Comparison of ENCODE assay signal across 26 mouse cellular contexts in genomic region chr17:29579579-29580126, GRCm38 (mm10). TPM values are rescaled to one million over a fixed set of nuclear protein-coding genes. Genes with fewer than 3 reads are reported as not detected.
DNase-seq lines count a peak whose midpoint lies in the region; ATAC-seq and TF ChIP-seq lines count a peak whose summit lies in the region.
"Had no signal": no experiment of that assay in that cellular context is flagged by ENCODE, and none has a peak within 500 bp of the region (broad histone marks: within the 10 kb centered on the region; RNA-seq: fewer than 3 reads in every experiment).

No protein-coding gene starts in this region.

- no peaks in the 10 kb centered on the region for H3K27me3 ChIP-seq in liver, adult 2 months (ENCODE audit: control insufficient read depth, insufficient read depth, low read length)
- no peaks in the 10 kb centered on the region for H3K27me3 ChIP-seq in liver, embryonic 12.5 days (replicated peaks)
- no peaks in the 10 kb centered on the region for H3K27me3 ChIP-seq in intestine, embryonic 16.5 days (replicated peaks; ENCODE audit: control insufficient read depth, insufficient read depth, low read length)
- H3K27me3 ChIP-seq in kidney, postnatal 0 days (ENCODE audit: insufficient read depth, low read length) = no peaks in the 10 kb centered on the region
- no peaks in the 10 kb centered on the region for H3K27me3 ChIP-seq in small intestine, adult 2 months (ENCODE audit: control insufficient read depth, insufficient read depth, low read length)
- H3K27me3 ChIP-seq: embryonic facial prominence, embryonic 12.5 days; forebrain, embryonic 15.5 days; heart, embryonic 15.5 days had no signal

- no peak overlapping the region for H3K9ac ChIP-seq in liver, adult 2 months (ENCODE audit: low read depth, low read length)
- no peak overlapping the region for H3K9ac ChIP-seq in liver, embryonic 12.5 days
- no peak overlapping the region for H3K9ac ChIP-seq in intestine, embryonic 16.5 days (ENCODE audit: low read depth, low read length)
- H3K9ac ChIP-seq in kidney, postnatal 0 days (ENCODE audit: low read depth, low read length) = no peak overlapping the region
- H3K9ac ChIP-seq: embryonic facial prominence, embryonic 12.5 days; forebrain, embryonic 15.5 days; heart, embryonic 15.5 days had no signal

- peak; percentile 71 for DNase-seq in liver, adult 2 months (ENCODE audit: extremely low read depth, low read depth, low spot score)
- no peak for DNase-seq in kidney, postnatal 0 days (ENCODE audit: low spot score)
- DNase-seq in layer of hippocampus, postnatal 36 days = no peak
- DNase-seq: adrenal gland, adult 2 months; cerebellum, adult 8-10 months; gastrocnemius, postnatal 14 days; heart, adult 18-20 months; retina, postnatal 1 day; thymus, postnatal 36 days had no signal

- no peak for TF ChIP-seq POLR2A in liver, adult 2 months (IDR thresholded peaks at IDR 0.05; ENCODE audit: extremely low read depth, insufficient read depth, low read length)
- no peak for TF ChIP-seq POLR2A in small intestine, adult 2 months (IDR thresholded peaks at IDR 0.05; ENCODE audit: low read depth, low read length)

- H3K4me3 ChIP-seq in liver, adult 2 months (ENCODE audit: insufficient read depth, low read depth, low read length) = no peak overlapping the region
- H3K4me3 ChIP-seq in liver, embryonic 12.5 days = no peak overlapping the region
- no peak overlapping the region for H3K4me3 ChIP-seq in intestine, embryonic 16.5 days (ENCODE audit: low read length)
- H3K4me3 ChIP-seq in kidney, postnatal 0 days (replicated peaks; ENCODE audit: low read depth, low read length) = no peak overlapping the region
- H3K4me3 ChIP-seq in small intestine, adult 2 months (ENCODE audit: low read depth, low read length) = peak overlapping the region; percentile 4; the same call in 1 of the 2 replicates
- H3K4me3 ChIP-seq: embryonic facial prominence, embryonic 12.5 days; forebrain, embryonic 15.5 days; heart, embryonic 15.5 days; limb, embryonic 10.5 days; midbrain, embryonic 10.5 days had no signal

- H3K4me2 ChIP-seq in liver, embryonic 12.5 days = no peak overlapping the region
- 0 out of 2 replicates have a peak overlapping the region, but pooled peaks have one; percentile 17 for H3K4me2 ChIP-seq in intestine, embryonic 16.5 days (ENCODE audit: low read depth, low read length)
- no peak overlapping the region for H3K4me2 ChIP-seq in kidney, postnatal 0 days (ENCODE audit: low read length)
- H3K4me2 ChIP-seq: embryonic facial prominence, embryonic 12.5 days; forebrain, embryonic 15.5 days; heart, embryonic 15.5 days; liver, embryonic 11.5 days had no signal

- no peak for ATAC-seq in liver, embryonic 12.5 days
- ATAC-seq in intestine, embryonic 16.5 days = peak; percentile 93
- ATAC-seq in kidney, postnatal 0 days (replicated peaks; ENCODE audit: low FRiP score, low read depth) = peak; percentile 57; the same call in 1 of the 2 replicates
- no peak for ATAC-seq in cerebellum, adult (ENCODE audit: insufficient number of reproducible peaks, low FRiP score, low TSS enrichment)
- ATAC-seq: forebrain, embryonic 15.5 days; hindbrain, embryonic 16.5 days had no signal

- H3K9me3 ChIP-seq in liver, embryonic 12.5 days (replicated peaks) = no peaks in the 10 kb centered on the region
- no peaks in the 10 kb centered on the region for H3K9me3 ChIP-seq in intestine, embryonic 16.5 days (ENCODE audit: control insufficient read depth, low read length)
- no peaks in the 10 kb centered on the region for H3K9me3 ChIP-seq in kidney, postnatal 0 days (replicated peaks; ENCODE audit: low read length)
- H3K9me3 ChIP-seq: embryonic facial prominence, embryonic 12.5 days; forebrain, embryonic 15.5 days; heart, embryonic 15.5 days; limb, embryonic 10.5 days; midbrain, embryonic 10.5 days had no signal

- peaks cover 2% of the 10 kb centered on the region for H3K36me3 ChIP-seq in liver, adult 2 months (ENCODE audit: control insufficient read depth, insufficient read depth, low read length)
- peaks cover 71% of the 10 kb centered on the region for H3K36me3 ChIP-seq in liver, embryonic 12.5 days
- no peaks in the 10 kb centered on the region for H3K36me3 ChIP-seq in intestine, embryonic 16.5 days (ENCODE audit: control insufficient read depth, insufficient read depth, low read length)
- peaks cover 46% of the 10 kb centered on the region for H3K36me3 ChIP-seq in kidney, postnatal 0 days (ENCODE audit: insufficient read depth, low read length)
- H3K36me3 ChIP-seq in small intestine, adult 2 months (ENCODE audit: control insufficient read depth, insufficient read depth, low read length) = peaks cover 28% of the 10 kb centered on the region

- no peak overlapping the region for H3K27ac ChIP-seq in liver, adult 2 months (replicated peaks; ENCODE audit: insufficient read depth, low read depth, low read length)
- H3K27ac ChIP-seq in liver, embryonic 12.5 days = no peak overlapping the region
- H3K27ac ChIP-seq in intestine, embryonic 16.5 days (ENCODE audit: low read length) = peak overlapping the region; percentile 85
- no peak overlapping the region for H3K27ac ChIP-seq in kidney, postnatal 0 days
- H3K27ac ChIP-seq in small intestine, adult 2 months (ENCODE audit: insufficient read depth, low read depth, low read length) = peak overlapping the region; percentile 79
- H3K27ac ChIP-seq: embryonic facial prominence, embryonic 12.5 days; forebrain, embryonic 15.5 days; heart, embryonic 15.5 days; limb, embryonic 10.5 days; macrophage; midbrain, embryonic 10.5 days had no signal

- TF ChIP-seq CTCF in liver, adult 2 months (IDR thresholded peaks at IDR 0.05; ENCODE audit: low read depth, low read length) = no peak
- no peak for TF ChIP-seq CTCF in kidney, postnatal 0 days (IDR thresholded peaks at IDR 0.05; ENCODE audit: low read depth)
- no peak for TF ChIP-seq CTCF in small intestine, adult 2 months (IDR thresholded peaks at IDR 0.05; ENCODE audit: extremely low read depth, insufficient read length, insufficient replicate concordance, low read depth, low read length)

- 67% methylated on average over 4 of the region's 4 CpGs for WGBS in liver, adult 2 months
- WGBS in liver, embryonic 12.5 days (ENCODE audit: insufficient replicate concordance) = 76% methylated on average over 4 of the region's 4 CpGs
- WGBS in intestine, embryonic 16.5 days = 74% methylated on average over 4 of the region's 4 CpGs
- 93% methylated on average over 4 of the region's 4 CpGs for WGBS in kidney, postnatal 0 days
- WGBS in small intestine, adult 2 months = 30% methylated on average over 4 of the region's 4 CpGs

- no peaks in the 10 kb centered on the region; the same call in 1 of the 2 replicates for H3K4me1 ChIP-seq in liver, adult 2 months (ENCODE audit: control insufficient read depth, insufficient read depth, low read length)
- H3K4me1 ChIP-seq in liver, embryonic 12.5 days = peaks cover 43% of the 10 kb centered on the region
- peaks cover 7% of the 10 kb centered on the region; the same call in 1 of the 2 replicates for H3K4me1 ChIP-seq in intestine, embryonic 16.5 days (ENCODE audit: control insufficient read depth, insufficient read depth, low read length)
- H3K4me1 ChIP-seq in kidney, postnatal 0 days (replicated peaks; ENCODE audit: insufficient read depth, low read length) = no peaks in the 10 kb centered on the region
- H3K4me1 ChIP-seq in small intestine, adult 2 months (ENCODE audit: control insufficient read depth, insufficient read depth, insufficient read length, low read length) = peaks cover 18% of the 10 kb centered on the region; the same call in 1 of the 2 replicates
- H3K4me1 ChIP-seq: embryonic facial prominence, embryonic 12.5 days had no signal

- H3K79me2 ChIP-seq in liver, adult 2 months (ENCODE audit: control insufficient read depth, insufficient read depth, low read length) = no peaks in the 10 kb centered on the region

RNA-seq across cellular contexts. Expression of gene Tmem217, which starts 27.5 kb away (rescaled TPM):
- total RNA-seq in liver, adult 2 months (2014; rRNA removed) = not detected in 2 replicates
- not detected in 2 replicates for polyA plus RNA-seq in liver, adult 2 months (2012; rRNA removed)
- polyA plus RNA-seq in liver, embryonic 12.5 days (2016; fragmentation: Nextera tagmentation; extraction: Ambion mirVana) = 0.67 and 0.68 TPM in 2 replicates
- polyA plus RNA-seq in intestine, embryonic 16.5 days (2015; fragmentation: Nextera tagmentation; extraction: Ambion mirVana) = 0.33 and 0.87 TPM in 2 replicates
- 0.20 and 0.51 TPM in 2 replicates for polyA plus RNA-seq in kidney, postnatal 0 days (2015; fragmentation: Nextera tagmentation; extraction: Ambion mirVana)
- polyA plus RNA-seq in small intestine, adult 2 months (2012; rRNA removed) = 0.29 TPM in 1 of 2 replicates, not detected in the other
- total RNA-seq in layer of hippocampus, postnatal 36 days (2021) = not detected
- total RNA-seq: adrenal gland, adult 2 months; gastrocnemius, postnatal 14 days; heart, adult 18-20 months; hematopoietic stem cell, adult 5-6 weeks; layer of hippocampus, adult 18-20 months; monocyte, adult 5-6 weeks had no signal

RNA-seq across cellular contexts. Expression of gene Tbc1d22b, which starts 30.1 kb away (rescaled TPM):
- 1.2 and 1.3 TPM in 2 replicates for total RNA-seq in liver, adult 2 months (2014; rRNA removed)
- 4.0 and 4.1 TPM in 2 replicates for polyA plus RNA-seq in liver, adult 2 months (2012; rRNA removed)
- 7.4 and 7.9 TPM in 2 replicates for polyA plus RNA-seq in liver, embryonic 12.5 days (2016; fragmentation: Nextera tagmentation; extraction: Ambion mirVana)
- 12.4 and 12.6 TPM in 2 replicates for polyA plus RNA-seq in intestine, embryonic 16.5 days (2015; fragmentation: Nextera tagmentation; extraction: Ambion mirVana)
- polyA plus RNA-seq in kidney, postnatal 0 days (2015; fragmentation: Nextera tagmentation; extraction: Ambion mirVana) = 11.9 and 12.0 TPM in 2 replicates
- 13.8 and 27.3 TPM in 2 replicates for polyA plus RNA-seq in small intestine, adult 2 months (2012; rRNA removed)
- total RNA-seq in layer of hippocampus, postnatal 36 days (2021) = 10 to 100 TPM; 42.7 to 45.8 TPM

RNA-seq across cellular contexts. Expression of gene Gm17657, which starts 30.2 kb away (rescaled TPM):
- total RNA-seq in liver, adult 2 months (2014; rRNA removed) = not detected in 2 replicates
- not detected in 2 replicates for polyA plus RNA-seq in liver, adult 2 months (2012; rRNA removed)
- polyA plus RNA-seq in liver, embryonic 12.5 days (2016; fragmentation: Nextera tagmentation; extraction: Ambion mirVana) = not detected in 2 replicates
- polyA plus RNA-seq in intestine, embryonic 16.5 days (2015; fragmentation: Nextera tagmentation; extraction: Ambion mirVana) = not detected in 2 replicates
- not detected in 2 replicates for polyA plus RNA-seq in kidney, postnatal 0 days (2015; fragmentation: Nextera tagmentation; extraction: Ambion mirVana)
- not detected in 2 replicates for polyA plus RNA-seq in small intestine, adult 2 months (2012; rRNA removed)
- not detected for total RNA-seq in layer of hippocampus, postnatal 36 days (2021)
- total RNA-seq: adrenal gland, adult 2 months; common myeloid progenitor, adult 5-6 weeks; gastrocnemius, postnatal 14 days; heart, adult 18-20 months; hematopoietic stem cell, adult 5-6 weeks; layer of hippocampus, adult 18-20 months; monocyte, adult 5-6 weeks had no signal
- polyA plus RNA-seq: adrenal gland, adult 2 months; embryonic facial prominence, embryonic 12.5 days; forebrain, embryonic 15.5 days; heart, embryonic 15.5 days; hindbrain, embryonic 16.5 days; limb, embryonic 10.5 days; macrophage; midbrain, embryonic 10.5 days; neural tube, embryonic 11.5 days had no signal

RNA-seq across cellular contexts. Expression of gene Rnf8, which starts 34.9 kb away (rescaled TPM):
- 8.8 and 9.3 TPM in 2 replicates for total RNA-seq in liver, adult 2 months (2014; rRNA removed)
- polyA plus RNA-seq in liver, adult 2 months (2012; rRNA removed) = 14.6 and 15.2 TPM in 2 replicates
- polyA plus RNA-seq in liver, embryonic 12.5 days (2016; fragmentation: Nextera tagmentation; extraction: Ambion mirVana) = 54.3 and 60.4 TPM in 2 replicates
- 51.0 and 55.9 TPM in 2 replicates for polyA plus RNA-seq in intestine, embryonic 16.5 days (2015; fragmentation: Nextera tagmentation; extraction: Ambion mirVana)
- polyA plus RNA-seq in kidney, postnatal 0 days (2015; fragmentation: Nextera tagmentation; extraction: Ambion mirVana) = 50.3 and 56.1 TPM in 2 replicates
- 7.2 and 18.2 TPM in 2 replicates for polyA plus RNA-seq in small intestine, adult 2 months (2012; rRNA removed)
- 10 to 100 TPM; 47.4 to 47.9 TPM for total RNA-seq in layer of hippocampus, postnatal 36 days (2021)

RNA-seq across cellular contexts. Expression of gene Gm28043, which starts 35.0 kb away (rescaled TPM):
- total RNA-seq in liver, adult 2 months (2014; rRNA removed) = 1.9 TPM in 2 replicates
- 0.60 and 0.66 TPM in 2 replicates for polyA plus RNA-seq in liver, adult 2 months (2012; rRNA removed)
- polyA plus RNA-seq in liver, embryonic 12.5 days (2016; fragmentation: Nextera tagmentation; extraction: Ambion mirVana) = 1.6 and 1.7 TPM in 2 replicates
- polyA plus RNA-seq in intestine, embryonic 16.5 days (2015; fragmentation: Nextera tagmentation; extraction: Ambion mirVana) = 1.3 and 2.0 TPM in 2 replicates
- 1.2 and 2.1 TPM in 2 replicates for polyA plus RNA-seq in kidney, postnatal 0 days (2015; fragmentation: Nextera tagmentation; extraction: Ambion mirVana)
- polyA plus RNA-seq in small intestine, adult 2 months (2012; rRNA removed) = 0.20 and 0.28 TPM in 2 replicates
- 1 to 10 TPM; 3.4 to 5.0 TPM for total RNA-seq in layer of hippocampus, postnatal 36 days (2021)

Comparison
In these comparisons a context has a peak if more than half of its experiments do, and no peak if none do; other contexts are left out.
1. H3K27ac ChIP-seq: peak in intestine, embryonic 16.5 days (single experiment) and small intestine, adult 2 months (single experiment); none in liver, adult 2 months (single experiment), liver, embryonic 12.5 days (single experiment) and kidney, postnatal 0 days (single experiment).
2. ATAC-seq: peak in intestine, embryonic 16.5 days (single experiment) and kidney, postnatal 0 days (single experiment); none in liver, embryonic 12.5 days (single experiment) and cerebellum, adult (single experiment).